Mouse (Mus musculus) thymus, postnatal 14 days (tissue): Measurements from ENCODE around the gene Opn5.

Source experiments
- DNase-seq: peaks from one replicate; pipeline ENCODE4 v3.0.0; 2021

The Opn5 gene

DNA sequence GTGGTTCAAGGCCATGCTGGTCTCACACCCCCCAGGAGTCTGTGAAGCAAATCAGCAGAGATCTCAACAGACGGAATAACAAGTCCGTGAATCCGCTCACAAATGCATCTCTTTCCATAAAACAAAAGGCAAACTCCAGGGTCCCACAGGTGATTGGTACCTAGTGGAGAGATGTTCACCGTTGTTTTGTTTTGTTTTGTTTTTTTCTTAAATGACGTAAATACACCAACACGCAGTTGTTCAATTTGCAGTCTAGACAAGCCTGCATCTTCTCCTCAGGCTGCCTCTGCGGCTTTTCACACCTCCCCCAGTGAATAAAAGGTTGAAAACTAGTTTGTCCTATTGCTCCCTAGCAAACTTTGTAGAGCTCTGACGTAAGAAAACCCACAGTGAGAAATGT is at the start of gene Opn5:
Gene Opn5, minus strand, starts transcription at position 101 of the 400 bp plus-strand sequence.
- no peak for DNase-seq

DNA sequence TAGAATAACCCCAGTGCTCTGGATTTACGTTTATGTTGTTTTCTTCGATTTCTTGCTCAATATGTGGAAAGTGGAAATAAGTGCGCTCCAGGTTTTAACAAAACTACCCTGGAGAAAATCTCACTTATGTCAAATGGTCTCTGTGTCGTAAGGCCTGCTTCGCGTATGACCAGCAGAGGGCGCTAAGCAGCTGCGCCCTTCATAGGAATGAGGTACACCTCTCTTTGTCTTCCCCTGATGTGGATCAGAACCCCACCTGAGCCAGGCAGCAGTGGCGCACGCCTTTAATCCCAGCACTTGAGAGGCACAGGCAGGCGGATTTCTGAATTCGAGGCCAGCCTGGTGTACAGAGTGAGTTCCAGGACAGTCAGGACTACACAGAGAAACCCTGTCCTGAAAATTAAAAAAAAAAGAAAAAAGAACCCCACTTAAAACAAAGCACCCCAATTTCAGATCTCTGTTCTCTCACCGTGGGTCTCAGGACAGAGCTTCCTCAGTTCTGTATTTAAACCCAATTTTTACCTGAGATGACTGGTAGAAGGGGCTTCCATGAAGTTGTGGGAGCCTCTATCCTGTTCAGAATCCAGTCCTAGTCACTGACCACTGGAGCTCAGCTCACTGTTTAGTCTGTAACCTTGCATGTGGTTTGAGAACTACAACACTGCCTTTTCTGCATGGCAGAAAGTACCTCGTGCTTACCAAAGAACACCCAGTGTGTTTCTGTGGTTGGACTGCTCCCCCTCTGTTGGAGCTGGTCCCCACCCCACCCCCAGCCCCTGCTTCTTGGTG is 47.6 kb upstream of the Opn5 start:
- DNase-seq, result peak; percentile 33

DNA sequence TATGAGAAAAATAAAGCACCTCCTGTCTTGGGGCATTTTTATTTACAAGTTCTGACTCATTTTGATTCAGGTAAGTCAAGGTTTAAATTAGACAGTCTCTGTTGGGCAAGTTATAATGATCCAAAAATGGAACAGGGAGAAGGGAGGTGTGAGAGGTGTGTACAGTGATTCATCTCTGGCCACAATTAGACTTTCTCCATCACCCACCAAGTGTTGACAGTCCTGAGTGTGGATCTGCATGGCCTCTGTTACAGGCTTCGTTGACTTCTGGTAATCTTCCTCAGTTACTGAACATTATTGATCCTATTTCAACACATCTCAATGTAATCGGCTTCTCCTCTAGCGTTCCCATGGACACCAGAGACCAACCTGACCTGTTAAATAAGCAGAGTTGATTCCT is 32.2 kb upstream of the Opn5 start:
- DNase-seq, result no peak

DNA sequence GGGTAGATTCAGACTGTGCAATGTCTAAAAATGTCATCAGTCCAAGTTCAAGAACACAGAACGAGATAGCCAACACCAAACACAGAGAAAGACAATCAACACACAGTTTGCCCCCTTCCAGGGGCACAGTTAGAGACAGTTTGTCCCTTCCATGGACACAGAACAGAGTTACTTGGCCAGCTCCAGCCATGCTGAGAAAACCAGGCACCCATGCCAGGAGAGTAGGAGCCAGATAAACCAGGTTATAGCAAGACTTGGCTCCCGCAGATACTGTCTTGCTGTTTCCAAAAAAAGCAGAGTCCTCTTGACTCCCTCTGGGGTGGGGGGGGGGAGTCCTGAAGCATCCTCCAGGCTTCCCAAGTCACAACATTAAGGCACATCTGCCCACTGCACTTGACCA is 19.0 kb upstream of the Opn5 start:
- no peak for DNase-seq

DNA sequence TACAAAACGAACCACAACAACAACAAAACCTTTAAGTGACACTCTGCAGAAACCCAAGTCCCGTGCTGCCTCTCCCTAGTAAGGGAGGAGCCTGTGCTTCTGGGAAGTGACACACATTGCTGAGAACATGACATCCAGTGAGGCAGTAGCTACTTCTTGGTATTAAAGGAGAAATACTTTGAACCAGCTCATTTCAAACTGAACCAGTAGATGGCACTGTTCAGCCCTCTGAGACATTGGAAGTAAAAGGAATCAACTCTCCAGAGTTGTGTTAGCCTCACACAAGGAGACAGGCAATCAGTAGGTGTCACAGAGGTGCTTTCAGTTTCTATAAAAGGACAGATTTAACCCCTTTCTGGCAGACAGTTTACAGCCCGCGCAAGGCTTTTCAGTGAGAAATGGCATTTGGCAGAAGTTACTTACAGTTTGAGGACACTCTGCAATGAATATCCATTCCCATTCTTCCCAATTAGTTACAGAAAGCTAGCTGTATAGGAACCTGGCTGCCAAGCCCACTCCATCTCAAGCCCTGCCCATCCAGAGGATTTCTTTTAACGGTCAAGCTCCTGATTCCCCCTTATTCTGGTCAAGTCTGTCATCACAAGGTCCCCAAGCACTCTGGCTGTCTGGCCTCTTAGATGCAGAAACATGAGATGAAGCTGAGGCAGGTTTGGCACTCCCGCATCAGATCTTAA is 2.0 kb upstream of the Opn5 start:
- peak; percentile 5 for DNase-seq

DNA sequence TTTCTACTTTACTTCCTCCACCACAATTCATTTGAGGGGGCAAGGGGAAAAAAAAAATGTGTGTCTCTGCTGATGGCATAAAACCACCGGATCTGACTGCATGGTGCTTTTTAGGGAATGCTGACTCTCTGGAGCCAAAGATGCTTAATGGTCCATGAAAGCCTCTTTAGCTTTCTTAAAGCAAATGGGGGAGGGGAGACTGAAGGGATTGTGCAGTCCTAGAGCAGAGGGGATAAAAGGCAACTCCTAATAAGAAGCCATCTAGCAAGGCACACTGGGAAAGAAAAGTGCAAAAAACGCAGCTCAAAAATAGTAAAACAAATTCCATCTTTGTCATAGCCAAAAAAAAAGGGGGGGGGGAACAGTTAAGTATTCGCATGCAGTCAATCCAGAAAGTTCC is 2.9 kb downstream of the Opn5 start:
- DNase-seq, result no peak

DNA sequence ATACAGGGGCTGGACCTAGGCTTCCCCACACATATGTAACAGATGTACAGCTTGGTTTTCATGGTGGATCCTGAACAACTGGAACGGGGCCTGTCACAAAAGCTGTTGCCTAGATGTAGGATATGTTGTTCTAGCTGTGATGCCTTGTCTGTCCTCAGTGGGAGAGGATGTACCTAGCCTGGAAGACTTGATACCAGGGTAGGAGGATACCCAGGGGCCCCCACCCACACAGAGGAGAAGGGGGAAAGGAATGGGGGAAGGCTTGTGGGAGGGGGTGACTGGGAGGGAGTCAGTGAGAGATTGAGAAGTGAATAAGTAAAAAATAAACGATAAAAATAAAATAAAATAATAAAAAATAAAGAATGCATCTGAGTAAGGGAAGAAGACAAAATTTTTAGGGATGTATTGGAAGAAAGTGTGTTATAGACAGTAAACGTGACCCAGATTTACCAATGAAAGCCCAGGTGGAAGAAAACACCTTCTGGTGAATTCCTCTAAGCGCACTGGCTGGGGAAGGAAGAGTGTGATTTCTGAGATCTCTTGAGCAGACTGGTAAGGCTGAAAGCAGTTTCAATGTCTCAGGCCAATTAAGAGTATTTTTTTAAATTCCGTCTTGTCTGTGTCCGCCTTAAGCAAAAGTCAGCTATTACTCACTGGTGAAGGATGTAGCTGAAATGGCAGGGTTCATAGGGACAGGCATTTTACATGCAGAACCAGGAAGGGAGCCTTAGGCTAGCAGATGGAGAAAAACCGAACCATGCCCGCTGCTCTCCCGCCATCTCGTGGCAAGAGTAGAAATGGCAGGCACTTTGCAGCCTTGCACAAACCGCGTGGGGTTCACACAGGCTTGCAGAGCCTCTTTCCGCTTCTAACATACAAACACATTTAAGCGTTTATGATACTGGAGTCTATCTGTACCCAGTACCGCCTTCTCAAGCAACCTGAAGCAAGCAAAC is 8.1 kb downstream of the Opn5 start:
- DNase-seq, result peak; percentile 11

DNA sequence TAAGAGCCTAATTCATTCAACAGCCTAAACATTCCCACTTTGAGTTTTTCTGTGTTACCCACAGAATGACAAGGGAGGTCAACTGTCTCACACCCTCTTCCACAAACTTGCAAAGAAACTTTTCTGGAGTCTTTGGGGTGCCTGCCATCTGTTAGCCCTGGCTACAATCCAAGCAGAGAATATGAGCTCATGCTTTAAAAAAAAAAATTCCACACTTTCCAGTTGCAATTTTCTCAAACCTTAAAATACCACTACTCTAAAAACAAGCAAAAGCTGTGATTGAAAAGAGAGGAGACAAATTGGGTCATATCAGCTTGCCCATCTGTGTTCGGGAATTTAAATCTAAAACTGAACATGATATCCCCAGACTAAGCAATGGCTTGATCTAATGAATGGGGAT is 24.7 kb downstream of the Opn5 start:
- no peak for DNase-seq

DNA sequence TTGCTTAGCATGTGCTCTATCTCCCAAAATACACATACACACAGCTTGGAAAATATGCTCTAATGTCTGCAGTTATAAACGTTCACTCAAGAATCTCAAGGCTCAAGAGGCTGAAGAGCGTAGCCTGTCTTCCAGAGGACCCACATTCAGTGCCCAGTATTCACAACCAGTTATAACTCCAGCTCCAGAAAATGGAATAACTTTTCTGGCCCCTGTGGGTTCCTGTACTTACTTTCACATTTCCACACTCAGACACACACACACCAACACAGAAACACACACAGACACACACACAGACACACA is 28.2 kb downstream of the Opn5 start:
- DNase-seq, result no peak

DNA sequence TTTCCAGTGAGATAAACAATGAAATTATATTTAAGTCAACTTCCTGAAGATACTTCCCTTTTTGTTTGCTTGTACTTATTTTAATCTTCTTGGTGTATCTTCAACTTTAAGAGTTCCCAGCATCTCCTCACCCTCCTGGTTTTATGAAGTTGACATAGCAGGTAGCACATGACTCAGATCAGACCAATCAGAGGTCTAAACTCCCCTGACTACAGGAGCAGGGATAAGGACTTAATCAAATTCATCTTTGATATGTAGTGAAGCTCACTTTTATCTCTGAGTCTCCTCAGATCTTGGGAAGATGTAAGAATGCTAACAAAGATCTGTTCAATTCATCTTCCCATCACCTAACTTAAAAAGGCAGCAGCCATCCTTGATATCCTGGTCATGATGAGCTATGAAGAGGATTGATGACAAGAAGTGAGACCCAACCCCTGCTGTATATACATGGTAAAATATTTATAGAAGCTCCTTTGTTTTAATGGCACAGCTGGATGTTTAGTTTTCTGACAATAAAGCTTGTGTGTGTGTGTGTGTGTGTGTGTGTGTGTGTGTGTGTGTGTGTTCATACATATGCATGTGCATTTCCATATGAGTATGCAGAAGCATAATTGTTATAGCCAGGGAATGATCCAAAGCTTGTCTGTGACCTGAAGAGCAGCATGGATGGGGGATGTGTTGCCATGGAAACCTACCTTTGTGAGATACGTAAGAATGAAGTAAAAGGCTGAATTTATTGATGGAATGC is 28.7 kb downstream of the Opn5 start:
- no peak for DNase-seq

DNA sequence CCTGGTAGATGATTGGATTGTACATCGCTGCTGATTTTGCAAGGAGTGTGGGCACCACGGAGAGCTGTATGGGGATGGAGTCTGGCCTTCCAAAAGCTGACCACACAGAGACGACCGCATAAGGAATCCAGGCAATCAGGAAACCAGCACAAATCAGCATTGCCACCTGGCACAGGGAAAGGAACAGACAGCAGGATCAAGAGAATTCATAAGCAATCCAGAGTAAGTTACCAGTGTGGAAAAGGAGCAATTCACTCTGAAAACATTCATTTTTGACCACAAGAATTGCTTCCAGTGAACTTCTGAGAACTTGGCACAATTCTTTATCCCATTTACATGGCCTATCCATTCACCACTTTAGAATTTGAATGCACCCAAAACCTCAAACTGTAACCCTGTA is 30.6 kb downstream of the Opn5 start:
- no peak for DNase-seq

DNA sequence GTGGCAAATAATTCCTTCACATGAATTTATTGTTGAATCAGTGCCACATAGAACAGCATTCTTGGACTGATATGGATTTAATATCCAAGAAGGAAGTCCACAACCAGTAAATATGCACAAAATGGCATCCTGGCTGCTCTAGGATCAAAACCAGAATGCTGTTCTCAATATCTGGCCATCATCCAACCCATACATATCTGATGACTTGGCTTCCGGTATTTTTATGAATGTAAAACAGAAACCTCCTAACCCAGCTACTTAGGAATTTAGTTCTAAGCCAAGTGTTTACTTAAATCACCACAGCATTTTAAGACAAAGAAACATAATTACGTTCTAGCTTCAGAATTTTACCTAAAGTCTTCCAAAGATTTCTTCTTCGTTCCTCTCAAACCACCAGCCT is 31.0 kb downstream of the Opn5 start:
- no peak for DNase-seq

DNA sequence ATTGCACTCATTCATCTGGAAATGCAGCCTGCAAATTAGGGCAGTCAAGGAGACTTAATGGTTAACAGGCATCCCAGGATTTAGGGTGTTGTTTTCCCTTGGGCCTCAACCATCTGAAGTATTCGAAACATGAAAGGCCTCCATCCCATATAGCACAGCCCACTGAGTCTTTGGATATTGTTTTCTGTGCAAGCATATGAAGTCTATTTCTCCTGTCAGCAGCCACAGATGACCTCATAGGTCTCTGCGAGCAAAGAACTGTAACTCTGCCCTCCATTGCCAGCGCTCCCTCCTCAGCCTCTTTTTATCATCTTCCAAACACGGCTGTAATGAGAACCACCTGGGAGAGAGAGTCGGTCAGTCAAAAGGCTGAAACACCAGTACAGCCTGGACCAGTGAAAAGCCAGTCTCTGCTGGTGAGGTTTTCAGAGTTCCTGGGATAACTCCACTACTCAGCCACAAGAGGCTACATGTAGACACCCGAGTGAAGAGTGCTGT is 34.5 kb downstream of the Opn5 start:
- DNase-seq, result no peak

DNA sequence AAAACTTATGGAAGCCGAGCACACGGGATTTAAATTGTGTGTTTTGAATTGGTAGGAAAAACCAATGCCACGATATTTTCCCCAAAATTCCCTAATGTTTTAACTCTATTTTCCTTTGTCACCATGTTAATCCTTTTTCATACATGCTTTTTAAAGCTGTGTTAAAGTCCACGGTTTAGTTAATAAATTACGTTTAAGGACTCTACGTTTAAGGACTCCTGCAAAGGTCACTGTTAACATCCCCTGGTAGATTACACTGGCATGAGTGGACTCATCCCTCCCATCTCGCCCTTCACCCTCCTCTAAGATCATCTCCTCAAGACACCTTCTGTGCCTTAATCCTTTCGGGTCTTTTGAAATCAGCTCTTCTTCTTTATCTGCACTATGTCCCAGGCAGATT is 37.4 kb downstream of the Opn5 start:
- DNase-seq, result no peak

DNA sequence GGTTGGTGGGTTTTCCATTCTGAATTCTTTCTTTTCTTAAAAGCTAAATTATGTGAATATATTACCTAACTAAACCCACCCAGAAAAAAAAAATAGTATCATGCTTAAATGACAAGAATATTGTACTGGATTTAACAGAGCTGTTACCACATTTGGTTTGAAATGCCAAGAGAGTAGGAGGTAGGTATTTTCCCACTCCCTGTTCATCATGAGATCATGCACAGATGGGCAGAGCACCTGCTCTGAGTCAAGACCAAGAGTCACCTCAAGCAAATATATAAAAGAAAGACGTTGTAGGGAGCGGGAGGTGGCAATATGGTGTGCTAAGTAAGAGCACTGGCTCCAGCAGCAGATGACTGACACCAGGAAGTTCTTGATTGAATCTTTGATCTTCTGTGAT is 61.6 kb downstream of the Opn5 start:
- DNase-seq, result no peak

DNA sequence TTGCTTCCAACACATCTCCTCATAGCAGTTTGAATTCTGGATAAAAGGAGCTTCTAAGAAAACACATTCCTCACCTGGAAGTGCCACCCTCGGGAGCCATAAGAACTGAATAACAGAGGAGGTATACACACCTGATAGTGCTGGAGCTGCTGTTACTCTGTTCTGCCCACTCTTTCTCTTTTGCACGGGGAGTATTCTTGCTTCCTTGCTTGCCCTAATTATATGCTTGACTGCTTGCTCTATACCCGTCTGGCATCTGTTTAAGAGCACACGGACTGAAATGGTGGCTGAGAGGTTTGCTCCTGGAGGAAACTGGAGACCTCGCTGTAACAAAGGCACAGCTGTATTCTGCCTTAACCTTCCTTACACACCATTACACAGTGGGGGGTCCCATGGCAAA is 81.0 kb downstream of the Opn5 start:
- no peak for DNase-seq

DNA sequence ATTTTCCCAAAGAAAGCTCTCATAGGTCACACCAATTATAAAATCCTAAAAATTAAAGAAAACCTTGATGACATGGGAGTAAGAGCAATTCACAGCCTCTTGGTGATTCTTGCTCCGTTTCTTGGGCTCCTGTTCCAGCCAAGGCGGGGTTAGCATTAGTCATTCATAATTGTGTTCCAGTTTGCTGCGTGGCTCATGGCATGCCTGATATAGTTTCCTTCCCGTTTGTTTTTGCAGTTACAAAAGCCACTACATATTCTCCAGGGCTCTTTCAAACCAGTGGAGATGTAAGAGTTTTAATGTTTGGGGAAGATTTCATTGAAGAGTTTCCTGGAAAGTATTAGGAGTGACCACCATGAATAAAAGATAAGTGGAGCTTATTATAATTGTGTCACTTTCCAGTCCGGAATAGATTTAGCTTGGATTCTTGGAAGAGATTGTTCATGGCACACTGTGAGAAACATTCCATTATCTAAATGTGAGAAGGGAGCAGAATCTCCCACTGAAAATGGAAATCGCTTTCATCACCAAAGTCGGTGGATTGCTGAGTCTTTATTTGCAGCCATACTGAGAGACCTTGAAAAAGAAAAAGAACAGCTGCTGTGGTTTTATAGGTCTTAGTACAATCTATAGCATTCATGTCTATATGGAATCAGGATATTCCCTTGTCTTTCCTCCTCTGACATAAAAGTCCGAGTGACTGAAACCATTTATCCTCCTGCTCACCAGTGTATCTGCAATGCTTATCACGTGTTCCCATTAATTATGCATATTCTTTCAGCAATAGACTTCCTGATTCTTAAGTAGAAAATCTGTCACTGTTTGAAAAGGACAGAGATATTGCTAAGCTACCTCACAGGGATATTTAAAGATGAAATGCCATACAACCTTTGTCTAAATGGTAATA is 101.6 kb downstream of the Opn5 start:
- DNase-seq, result no peak
